Mouse (Mus musculus): Measurements from ENCODE around the gene Ntf3. TPM values are rescaled to one million over a fixed set of nuclear protein-coding genes. Genes with fewer than 3 reads are reported as not detected.

The Ntf3 gene
- not detected in 2 replicates for polyA plus RNA-seq (2012; ENCODE audit: insufficient read depth, insufficient read length, low replicate concordance, missing spikeins)

DNA sequence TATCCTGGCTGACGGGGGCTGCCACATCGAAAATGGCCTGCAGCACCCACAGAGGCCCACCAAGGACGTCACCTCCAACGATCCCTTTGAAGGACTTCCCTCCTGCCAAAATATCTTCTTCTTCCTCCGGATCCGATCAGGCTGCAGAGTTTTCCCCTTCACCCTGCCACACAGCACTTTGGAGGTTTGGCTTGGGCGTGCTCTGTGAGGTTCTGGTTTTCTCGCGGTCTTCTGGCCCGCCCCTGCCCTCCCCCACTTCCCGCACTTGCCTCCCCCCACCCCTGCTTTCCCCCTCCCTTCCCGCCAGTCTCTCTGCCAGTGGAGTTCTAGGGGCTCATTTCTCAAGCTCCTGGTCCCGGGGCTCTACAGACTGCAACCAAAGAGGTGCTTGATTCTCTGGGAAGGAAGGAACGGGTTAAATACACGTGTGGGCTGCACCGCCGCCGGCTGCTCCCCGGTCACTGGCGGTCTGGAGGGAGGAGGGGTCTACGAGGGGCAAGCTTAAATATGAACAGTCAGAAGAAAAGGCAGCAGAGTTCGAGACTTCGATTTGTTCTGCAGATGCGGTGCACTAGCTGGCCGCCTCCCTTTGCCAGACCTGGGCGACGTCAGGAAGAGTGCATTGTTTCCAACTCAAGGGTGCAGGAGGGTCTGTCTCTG is at the start of gene Ntf3:
Gene Ntf3 (minus strand): TSS at position 363 of the 660 bp plus-strand sequence.
- Histone ChIP-seq H3K4me3 (ENCODE audit: insufficient read depth, low read depth, low read length) (no peak within 1 kb of the TSS), H3K4me1 (ENCODE audit: control insufficient read depth, insufficient read depth, low read length) (peaks cover 27% of the 10 kb centered on the region), H3K27ac (ENCODE audit: insufficient read depth, low read depth, low read length) (no peak within 1 kb of the TSS)
- TF ChIP-seq CTCF (IDR thresholded peaks at IDR 0.05; ENCODE audit: insufficient read depth, low read depth, low read length) (no peak), POLR2A (IDR thresholded peaks at IDR 0.05; ENCODE audit: insufficient read depth, low read depth, low read length) (no peak)
- WGBS, result 6% methylated on average over 27 of the region's 27 CpGs

DNA sequence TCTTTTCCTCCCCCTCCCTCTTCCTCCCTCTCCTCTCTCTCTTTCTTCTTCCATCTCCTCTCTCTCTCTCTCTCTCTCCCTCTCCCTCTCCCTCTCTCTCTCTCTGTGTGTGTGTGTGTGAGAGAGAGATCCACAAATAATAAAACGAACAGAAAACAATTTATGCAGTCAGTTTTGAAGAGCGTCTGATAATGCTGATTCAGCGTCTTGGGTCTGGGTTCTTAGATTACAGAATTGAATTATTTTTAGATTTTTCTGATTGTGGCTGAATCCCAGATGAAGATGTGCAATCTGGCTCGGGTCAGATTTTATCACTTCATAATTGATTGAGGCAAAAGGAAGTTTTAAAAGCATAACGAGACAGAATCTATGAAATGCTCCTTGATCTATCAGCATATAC is 46.6 kb upstream of the Ntf3 start:
- Histone ChIP-seq H3K4me1 (ENCODE audit: control insufficient read depth, insufficient read depth, low read length) (no peaks in the 10 kb centered on the region), H3K27ac (ENCODE audit: insufficient read depth, low read depth, low read length) (no peak overlapping the region), H3K4me3 (ENCODE audit: insufficient read depth, low read depth, low read length) (no peak overlapping the region)
- WGBS, result 82% methylated on average over 5 of the region's 5 CpGs
- TF ChIP-seq CTCF (IDR thresholded peaks at IDR 0.05; ENCODE audit: insufficient read depth, low read depth, low read length), result no peak
- TF ChIP-seq POLR2A (IDR thresholded peaks at IDR 0.05; ENCODE audit: insufficient read depth, low read depth, low read length), result no peak

DNA sequence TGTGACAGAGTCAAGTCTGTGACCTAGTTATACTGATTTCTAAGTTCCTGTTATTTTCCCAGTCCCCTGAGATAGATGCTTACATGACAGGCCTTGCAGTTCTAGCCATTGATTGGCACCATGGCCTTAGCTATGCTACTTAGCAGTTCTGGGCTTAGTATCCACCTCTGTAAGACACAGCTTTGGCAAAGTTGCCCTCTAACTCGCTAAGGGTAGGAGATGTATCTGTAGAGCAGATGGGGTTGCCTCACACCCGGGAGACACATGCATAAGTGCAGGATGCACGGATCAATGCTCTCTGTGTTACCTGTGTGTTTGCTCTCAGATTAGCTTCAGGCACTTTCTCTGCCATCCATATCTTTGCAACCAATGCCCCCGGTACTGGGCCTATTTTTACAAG is 36.7 kb upstream of the Ntf3 start:
- no peak for TF ChIP-seq POLR2A (IDR thresholded peaks at IDR 0.05; ENCODE audit: insufficient read depth, low read depth, low read length)
- TF ChIP-seq CTCF (IDR thresholded peaks at IDR 0.05; ENCODE audit: insufficient read depth, low read depth, low read length), result no peak
- Histone ChIP-seq H3K27ac (ENCODE audit: insufficient read depth, low read depth, low read length) (no peak overlapping the region), H3K4me1 (ENCODE audit: control insufficient read depth, insufficient read depth, low read length) (peaks cover 4% of the 10 kb centered on the region; the same call in 1 of the 2 replicates), H3K4me3 (ENCODE audit: insufficient read depth, low read depth, low read length) (no peak overlapping the region)
- WGBS, result 93% methylated on average over 4 of the region's 4 CpGs

DNA sequence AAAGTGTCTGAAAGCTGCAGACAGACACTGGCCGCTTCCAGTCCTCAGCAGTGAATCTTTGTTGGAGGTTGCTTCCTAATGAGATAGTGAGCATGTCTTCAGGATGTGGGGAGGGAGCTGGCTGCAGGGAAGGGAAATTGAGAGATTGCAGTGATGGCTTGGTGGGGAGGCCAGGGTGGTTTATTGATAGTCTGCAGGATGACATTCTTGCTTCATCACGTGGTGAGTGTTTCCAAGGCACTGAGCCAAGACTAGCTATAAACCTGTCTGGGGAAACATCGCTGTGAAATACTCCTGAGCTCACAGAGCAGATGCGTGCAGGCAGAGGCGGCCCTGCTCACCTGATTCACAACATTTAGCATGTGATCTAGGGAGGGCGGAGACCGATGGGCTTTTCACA is 36.2 kb upstream of the Ntf3 start:
- WGBS, result 77% methylated on average over 7 of the region's 7 CpGs
- Histone ChIP-seq H3K4me1 (ENCODE audit: control insufficient read depth, insufficient read depth, low read length) (peaks cover 4% of the 10 kb centered on the region; the same call in 1 of the 2 replicates), H3K27ac (ENCODE audit: insufficient read depth, low read depth, low read length) (no peak overlapping the region), H3K4me3 (ENCODE audit: insufficient read depth, low read depth, low read length) (no peak overlapping the region)
- no peak for TF ChIP-seq CTCF (IDR thresholded peaks at IDR 0.05; ENCODE audit: insufficient read depth, low read depth, low read length)
- no peak for TF ChIP-seq POLR2A (IDR thresholded peaks at IDR 0.05; ENCODE audit: insufficient read depth, low read depth, low read length)

DNA sequence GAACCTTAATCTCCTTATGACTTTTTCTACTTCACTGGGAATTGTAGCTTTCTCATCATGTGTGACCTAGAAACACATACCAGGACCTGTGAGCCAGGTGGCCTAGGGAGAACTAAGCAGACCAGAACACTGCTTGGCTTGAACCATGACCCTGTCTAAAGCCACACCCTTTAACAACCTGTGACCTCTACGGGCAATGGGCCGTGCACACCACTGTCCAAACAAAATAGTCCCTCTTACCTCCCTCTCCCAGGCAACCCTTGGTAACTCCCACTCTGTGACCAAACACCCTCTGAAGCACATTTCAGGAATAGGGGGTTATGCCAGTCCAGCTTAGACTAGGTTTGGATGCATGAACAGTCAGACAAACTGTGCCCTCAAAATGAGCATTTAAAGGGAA is 35.0 kb upstream of the Ntf3 start:
- TF ChIP-seq CTCF (IDR thresholded peaks at IDR 0.05; ENCODE audit: insufficient read depth, low read depth, low read length) (no peak), POLR2A (IDR thresholded peaks at IDR 0.05; ENCODE audit: insufficient read depth, low read depth, low read length) (no peak)
- H3K4me3 ChIP-seq (ENCODE audit: insufficient read depth, low read depth, low read length), result no peak overlapping the region
- peaks cover 4% of the 10 kb centered on the region; the same call in 1 of the 2 replicates for H3K4me1 ChIP-seq (ENCODE audit: control insufficient read depth, insufficient read depth, low read length)
- 93% methylated on average over 2 of the region's 2 CpGs for WGBS
- H3K27ac ChIP-seq (ENCODE audit: insufficient read depth, low read depth, low read length), result no peak overlapping the region

DNA sequence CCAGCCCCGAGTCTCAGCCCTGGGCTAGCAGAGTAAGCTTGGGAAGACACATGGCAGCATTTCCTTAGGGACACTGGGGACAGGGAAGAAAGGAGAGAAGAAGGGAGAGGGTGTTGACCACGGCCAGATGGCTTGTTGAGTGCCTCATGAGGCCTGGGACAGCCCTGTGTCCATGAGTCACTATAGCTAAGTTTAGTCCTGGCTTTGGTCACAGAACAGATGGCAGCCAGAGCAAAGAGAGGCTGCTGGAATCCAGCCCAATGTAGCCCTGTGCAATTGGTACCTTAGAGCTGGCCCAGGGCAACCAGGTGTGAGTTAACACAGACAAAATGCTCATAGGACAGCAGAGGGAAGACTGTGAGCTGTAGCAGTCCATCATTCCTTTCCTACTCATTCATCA is 33.2 kb upstream of the Ntf3 start:
- TF ChIP-seq POLR2A (IDR thresholded peaks at IDR 0.05; ENCODE audit: insufficient read depth, low read depth, low read length), result no peak
- TF ChIP-seq CTCF (IDR thresholded peaks at IDR 0.05; ENCODE audit: insufficient read depth, low read depth, low read length), result no peak
- Histone ChIP-seq H3K4me1 (ENCODE audit: control insufficient read depth, insufficient read depth, low read length) (peaks cover 4% of the 10 kb centered on the region; the same call in 1 of the 2 replicates), H3K27ac (ENCODE audit: insufficient read depth, low read depth, low read length) (no peak overlapping the region), H3K4me3 (ENCODE audit: insufficient read depth, low read depth, low read length) (no peak overlapping the region)
- WGBS, result 64% methylated on average over 2 of the region's 2 CpGs

DNA sequence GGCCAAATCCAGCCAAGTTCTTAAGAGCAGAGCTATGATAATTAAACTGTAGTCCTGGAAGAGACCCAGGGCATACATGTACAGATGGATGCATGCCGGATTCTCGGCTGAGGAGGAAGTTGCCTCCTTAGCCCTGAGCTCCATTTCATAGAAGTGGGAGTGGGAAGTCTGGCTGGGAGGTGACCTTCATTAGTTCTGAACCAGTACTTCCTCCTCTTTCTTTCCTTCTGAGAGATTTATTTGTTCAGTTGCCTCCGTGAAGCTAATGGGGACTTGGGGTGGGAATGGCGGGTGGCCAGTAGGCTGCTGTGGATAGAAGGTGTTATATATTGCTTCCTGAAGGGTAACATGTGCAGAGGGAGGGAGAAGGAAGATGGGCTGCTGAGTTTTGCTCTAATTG is 28.1 kb upstream of the Ntf3 start:
- Histone ChIP-seq H3K27ac (ENCODE audit: insufficient read depth, low read depth, low read length) (no peak overlapping the region), H3K4me3 (ENCODE audit: insufficient read depth, low read depth, low read length) (no peak overlapping the region), H3K4me1 (ENCODE audit: control insufficient read depth, insufficient read depth, low read length) (peaks cover 2% of the 10 kb centered on the region; the same call in 1 of the 2 replicates)
- TF ChIP-seq POLR2A (IDR thresholded peaks at IDR 0.05; ENCODE audit: insufficient read depth, low read depth, low read length), result no peak
- no peak for TF ChIP-seq CTCF (IDR thresholded peaks at IDR 0.05; ENCODE audit: insufficient read depth, low read depth, low read length)
- 79% methylated on average over 4 of the region's 4 CpGs for WGBS

DNA sequence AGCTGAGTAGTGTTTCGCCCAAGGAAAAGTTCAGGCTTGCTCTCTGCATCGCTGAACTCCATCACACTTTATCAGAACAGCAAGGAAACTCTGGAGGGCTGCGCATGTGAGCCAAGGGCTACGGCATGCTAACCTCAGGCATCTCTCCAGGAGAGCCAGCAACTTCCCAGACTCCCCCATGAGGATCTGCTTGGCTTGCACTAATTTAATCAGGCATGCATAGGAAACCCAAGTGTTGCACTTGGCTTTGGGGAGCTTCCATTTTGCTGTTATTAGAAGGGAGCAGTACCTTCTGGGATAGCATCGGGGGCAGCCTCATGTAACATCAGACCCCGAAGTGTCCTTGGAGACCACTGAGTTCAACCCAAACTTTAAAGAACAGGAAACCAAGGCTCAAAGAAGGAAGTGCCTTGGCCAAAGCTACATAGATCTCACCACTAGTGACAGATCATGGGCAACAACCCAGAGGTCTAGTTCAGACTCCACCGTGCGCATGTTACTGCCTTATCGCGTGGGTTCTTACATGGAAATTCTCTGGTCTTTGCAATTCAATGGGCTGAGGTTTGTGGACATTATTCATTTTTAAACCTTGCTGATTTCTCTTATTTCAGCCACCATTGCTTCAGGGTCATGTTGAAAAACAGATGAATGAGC is 23.6 kb upstream of the Ntf3 start:
- Histone ChIP-seq H3K4me1 (ENCODE audit: control insufficient read depth, insufficient read depth, low read length) (no peaks in the 10 kb centered on the region), H3K4me3 (ENCODE audit: insufficient read depth, low read depth, low read length) (no peak overlapping the region), H3K27ac (ENCODE audit: insufficient read depth, low read depth, low read length) (no peak overlapping the region)
- no peak for TF ChIP-seq POLR2A (IDR thresholded peaks at IDR 0.05; ENCODE audit: insufficient read depth, low read depth, low read length)
- no peak for TF ChIP-seq CTCF (IDR thresholded peaks at IDR 0.05; ENCODE audit: insufficient read depth, low read depth, low read length)
- 86% methylated on average over 10 of the region's 10 CpGs for WGBS

DNA sequence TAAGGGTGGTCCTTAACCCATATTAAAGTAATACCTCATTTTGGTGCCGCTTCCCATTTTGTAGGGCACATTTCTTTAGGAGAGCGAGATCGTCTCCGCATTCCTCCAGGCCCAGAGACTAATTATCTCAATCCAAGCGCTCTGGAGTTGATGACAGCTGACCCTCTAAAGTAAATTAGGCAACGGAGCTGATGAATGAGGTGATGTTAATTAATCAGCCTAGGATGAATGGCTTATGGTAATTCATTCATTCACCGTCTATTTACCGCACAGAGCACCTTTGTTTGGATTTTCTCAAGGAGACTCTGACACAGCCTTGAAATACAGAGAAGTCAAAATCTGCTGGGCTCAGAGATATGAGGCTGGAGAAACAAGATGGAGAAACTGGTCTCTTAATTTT is 20.7 kb upstream of the Ntf3 start:
- 44% methylated on average over 8 of the region's 8 CpGs for WGBS
- TF ChIP-seq CTCF (IDR thresholded peaks at IDR 0.05; ENCODE audit: insufficient read depth, low read depth, low read length) (no peak), POLR2A (IDR thresholded peaks at IDR 0.05; ENCODE audit: insufficient read depth, low read depth, low read length) (no peak)

More for the DNA sequence above, 20.7 kb upstream of the Ntf3 start:
- no peaks in the 10 kb centered on the region for H3K4me1 ChIP-seq (ENCODE audit: control insufficient read depth, insufficient read depth, low read length)
- no peak overlapping the region for H3K27ac ChIP-seq (ENCODE audit: insufficient read depth, low read depth, low read length)
- H3K4me3 ChIP-seq (ENCODE audit: insufficient read depth, low read depth, low read length), result no peak overlapping the region

All from olfactory bulb, adult 2 months (tissue).